Mouse (Mus musculus): ENCODE data around the gene Tars2. TPM values are rescaled to one million over a fixed set of nuclear protein-coding genes. Genes with fewer than 3 reads are reported as not detected.

Tars2 gene
- polyA plus RNA-seq, 1 experiment, result 25.7 TPM

GRCm38 (mm10) chr3:95704612-95705011, 55.4 kb downstream of the Tars2 start:
- TF ChIP-seq POLR2A (IDR thresholded peaks at IDR 0.05; ENCODE audit: borderline replicate concordance, extremely low read depth, low read depth, low read length) (no peak), CTCF (IDR thresholded peaks at IDR 0.05; ENCODE audit: insufficient read depth, low read length) (no peak)
- 71% methylated on average over 4 of the region's 4 CpGs for WGBS
- Histone ChIP-seq H3K4me3 (replicated peaks; ENCODE audit: extremely low read depth, low read depth, low read length) (no peak overlapping the region), H3K4me1 (ENCODE audit: control insufficient read depth, insufficient read depth, low read length) (peaks cover 4% of the 10 kb centered on the region; the same call in 1 of the 2 replicates)
- DNase-seq, result no peak

GRCm38 (mm10) chr3:95703276-95703675, 56.7 kb downstream of the Tars2 start:
- no peak for TF ChIP-seq POLR2A (IDR thresholded peaks at IDR 0.05; ENCODE audit: borderline replicate concordance, extremely low read depth, low read depth, low read length)
- no peak for TF ChIP-seq CTCF (IDR thresholded peaks at IDR 0.05; ENCODE audit: insufficient read depth, low read length)
- H3K4me1 ChIP-seq (ENCODE audit: control insufficient read depth, insufficient read depth, low read length), result peaks cover 4% of the 10 kb centered on the region; the same call in 1 of the 2 replicates
- no peak for DNase-seq
- no peak overlapping the region for H3K4me3 ChIP-seq (replicated peaks; ENCODE audit: extremely low read depth, low read depth, low read length)
- 89% methylated on average over 3 of the region's 3 CpGs for WGBS

GRCm38 (mm10) chr3:95701877-95702540, 58.0 kb downstream of the Tars2 start:
- H3K4me1 ChIP-seq (ENCODE audit: control insufficient read depth, insufficient read depth, low read length), result peaks cover 4% of the 10 kb centered on the region; the same call in 1 of the 2 replicates
- peak; percentile 68 for DNase-seq
- peak overlapping the region; percentile 42 for H3K4me3 ChIP-seq (replicated peaks; ENCODE audit: extremely low read depth, low read depth, low read length)
- WGBS, result 12% methylated on average over 24 of the region's 24 CpGs
- TF ChIP-seq POLR2A (IDR thresholded peaks at IDR 0.05; ENCODE audit: borderline replicate concordance, extremely low read depth, low read depth, low read length) (no peak), CTCF (IDR thresholded peaks at IDR 0.05; ENCODE audit: insufficient read depth, low read length) (peak; percentile 13; the same call in 1 of the 2 replicates)

GRCm38 (mm10) chr3:95701085-95701484, 58.9 kb downstream of the Tars2 start:
- no peak overlapping the region for H3K4me3 ChIP-seq (replicated peaks; ENCODE audit: extremely low read depth, low read depth, low read length)
- WGBS, result 83% methylated on average over 2 of the region's 2 CpGs
- no peak for DNase-seq
- no peak for TF ChIP-seq POLR2A (IDR thresholded peaks at IDR 0.05; ENCODE audit: borderline replicate concordance, extremely low read depth, low read depth, low read length)
- no peak for TF ChIP-seq CTCF (IDR thresholded peaks at IDR 0.05; ENCODE audit: insufficient read depth, low read length)
- peaks cover 10% of the 10 kb centered on the region for H3K4me1 ChIP-seq (ENCODE audit: control insufficient read depth, insufficient read depth, low read length)

- H3K4me1 ChIP-seq (ENCODE audit: control insufficient read depth, insufficient read depth, low read length), result peaks cover 10% of the 10 kb centered on the region
- DNase-seq, result no peak
- no peak overlapping the region for H3K4me3 ChIP-seq (replicated peaks; ENCODE audit: extremely low read depth, low read depth, low read length)
- WGBS, result 56% methylated on average over 6 of the region's 6 CpGs
- TF ChIP-seq POLR2A (IDR thresholded peaks at IDR 0.05; ENCODE audit: borderline replicate concordance, extremely low read depth, low read depth, low read length) (no peak), CTCF (IDR thresholded peaks at IDR 0.05; ENCODE audit: insufficient read depth, low read length) (no peak)
These were observed 59.7 kb downstream of the Tars2 start for GRCm38 (mm10) chr3:95700233-95700681.

- TF ChIP-seq CTCF (IDR thresholded peaks at IDR 0.05; ENCODE audit: insufficient read depth, low read length) (no peak), POLR2A (IDR thresholded peaks at IDR 0.05; ENCODE audit: borderline replicate concordance, extremely low read depth, low read depth, low read length) (no peak)
- WGBS, result 95% methylated on average over 4 of the region's 4 CpGs
- H3K4me3 ChIP-seq (replicated peaks; ENCODE audit: extremely low read depth, low read depth, low read length), result no peak overlapping the region
These were observed 61.7 kb downstream of the Tars2 start for GRCm38 (mm10) chr3:95698286-95698685.

GRCm38 (mm10) chr3:95696360-95696759, 63.6 kb downstream of the Tars2 start:
- Histone ChIP-seq H3K4me1 (ENCODE audit: control insufficient read depth, insufficient read depth, low read length) (peaks cover 30% of the 10 kb centered on the region), H3K4me3 (replicated peaks; ENCODE audit: extremely low read depth, low read depth, low read length) (no peak overlapping the region)
- DNase-seq, result peak; percentile 57
- TF ChIP-seq POLR2A (IDR thresholded peaks at IDR 0.05; ENCODE audit: borderline replicate concordance, extremely low read depth, low read depth, low read length) (no peak), CTCF (IDR thresholded peaks at IDR 0.05; ENCODE audit: insufficient read depth, low read length) (no peak)
- WGBS, result 29% methylated on average over 7 of the region's 7 CpGs

More at GRCm38 (mm10) chr3:95698286-95698685, 61.7 kb downstream of the Tars2 start:
- H3K4me1 ChIP-seq (ENCODE audit: control insufficient read depth, insufficient read depth, low read length), result peaks cover 28% of the 10 kb centered on the region
- no peak for DNase-seq

- DNase-seq, result no peak
- WGBS, result 74% methylated on average over 3 of the region's 3 CpGs
- TF ChIP-seq POLR2A (IDR thresholded peaks at IDR 0.05; ENCODE audit: borderline replicate concordance, extremely low read depth, low read depth, low read length), result no peak
- no peak for TF ChIP-seq CTCF (IDR thresholded peaks at IDR 0.05; ENCODE audit: insufficient read depth, low read length)
- peaks cover 30% of the 10 kb centered on the region for H3K4me1 ChIP-seq (ENCODE audit: control insufficient read depth, insufficient read depth, low read length)
- no peak overlapping the region for H3K4me3 ChIP-seq (replicated peaks; ENCODE audit: extremely low read depth, low read depth, low read length)
These were observed 64.2 kb downstream of the Tars2 start for GRCm38 (mm10) chr3:95695796-95696195.

- 82% methylated on average over 11 of the region's 11 CpGs for WGBS
- H3K4me3 ChIP-seq (replicated peaks; ENCODE audit: extremely low read depth, low read depth, low read length), result no peak overlapping the region
- peak; percentile 15 for DNase-seq
- TF ChIP-seq POLR2A (IDR thresholded peaks at IDR 0.05; ENCODE audit: borderline replicate concordance, extremely low read depth, low read depth, low read length) (no peak), CTCF (IDR thresholded peaks at IDR 0.05; ENCODE audit: insufficient read depth, low read length) (no peak)
- H3K4me1 ChIP-seq (ENCODE audit: control insufficient read depth, insufficient read depth, low read length), result peaks cover 26% of the 10 kb centered on the region
These were observed 65.0 kb downstream of the Tars2 start for GRCm38 (mm10) chr3:95694808-95695703.
